Mouse (Mus musculus) midbrain, embryonic 16.5 days (tissue): ENCODE measurements around the gene Cyb561. TPM values are rescaled to one million over a fixed set of nuclear protein-coding genes. Genes with fewer than 3 reads are reported as not detected.

Source experiments
- ATAC-seq: fragments of 200-750 bp; cut with Nextera tagmentation; 2 replicates; pipeline ENCODE4 v1.8.0; 2017; ENCODE audit warnings: moderate TSS enrichment
- H3K27ac ChIP-seq: fragments of 300-500 bp; sonication (generic); 2 replicates; pipeline ENCODE4 v1.5.1; 2014; ENCODE audit warnings: mild to moderate bottlenecking, low read length, mixed read lengths
- H3K27me3 ChIP-seq: fragments of 300-500 bp; sonication (generic); 2 replicates; pipeline ENCODE4 v1.6.1; 2014; ENCODE audit warnings: low read depth, low read length, mixed read lengths; ENCODE audit not compliant: control insufficient read depth, insufficient read depth
- H3K36me3 ChIP-seq: fragments of 300-500 bp; sonication (generic); 2 replicates; pipeline ENCODE4 v1.6.1; 2014; ENCODE audit warnings: mild to moderate bottlenecking, low read length, moderate library complexity, mixed read lengths; ENCODE audit not compliant: control insufficient read depth, insufficient read depth
- H3K4me1 ChIP-seq: fragments of 300-500 bp; sonication (generic); 2 replicates; pipeline ENCODE4 v1.6.1; 2014; ENCODE audit warnings: mild to moderate bottlenecking, low read length, mixed read lengths; ENCODE audit not compliant: control insufficient read depth, insufficient read depth
- H3K4me2 ChIP-seq: fragments of 300-500 bp; sonication (generic); 2 replicates; pipeline ENCODE4 v1.6.1; 2014; ENCODE audit warnings: mild to moderate bottlenecking, low read length, mixed read lengths
- H3K4me3 ChIP-seq: fragments of 300-500 bp; sonication (generic); 2 replicates; pipeline ENCODE4 v1.5.1; 2014; ENCODE audit warnings: low read depth, mild to moderate bottlenecking, low read length, moderate library complexity, mixed read lengths
- H3K9ac ChIP-seq: fragments of 300-500 bp; sonication (generic); 2 replicates; pipeline ENCODE4 v1.6.1; 2014; ENCODE audit warnings: low read depth, low read length, mixed read lengths
- H3K9me3 ChIP-seq: fragments of 300-500 bp; sonication (generic); replicated peaks from 2 replicates; pipeline ENCODE4 v1.6.1; 2014; ENCODE audit warnings: mild to moderate bottlenecking, low read length, mixed read lengths; ENCODE audit not compliant: control insufficient read depth, poor library complexity, severe bottlenecking
- WGBS: fragments of 180-500 bp; shearing (Covaris S2); extraction: QIAGEN DNeasy Blood & Tissue Kit; methylation state at CpG from one replicate; pipeline ENCODE4 v1.1.7; 2014; 5-methylcytosine and 5-hydroxymethylcytosine counted together
- polyA plus RNA-seq: library from polyadenylated mRNA; unstranded; fragments of >200 nt; fragmentation: Nextera tagmentation; extraction: Ambion mirVana; gene quantifications from 2 replicates; pipeline ENCODE4 v1.2.1, GENCODE M21; 2015

Gene Cyb561
- polyA plus RNA-seq, 1 experiment from 2014 or later = 87.0 TPM

- no peak overlapping the region for H3K27ac ChIP-seq
- no peaks in the 10 kb centered on the region for H3K4me1 ChIP-seq
- no peak overlapping the region for H3K4me2 ChIP-seq
- H3K27me3 ChIP-seq = no peaks in the 10 kb centered on the region
- peaks cover 3% of the 10 kb centered on the region; the same call in 1 of the 2 replicates for H3K36me3 ChIP-seq
- no peak for ATAC-seq
- H3K4me3 ChIP-seq = no peak overlapping the region
- H3K9ac ChIP-seq = no peak overlapping the region
- WGBS = 94% methylated on average over 8 of the region's 8 CpGs
- no peaks in the 10 kb centered on the region for H3K9me3 ChIP-seq
These were observed 17.6 kb downstream of the Cyb561 start for GRCm38 (mm10) chr11:105935496-105935895.

GRCm38 (mm10) chr11:105934816-105935215, 18.3 kb downstream of the Cyb561 start:
- no peaks in the 10 kb centered on the region for H3K27me3 ChIP-seq
- H3K4me2 ChIP-seq = no peak overlapping the region
- H3K4me3 ChIP-seq = no peak overlapping the region
- H3K27ac ChIP-seq = no peak overlapping the region
- 24% methylated on average over 6 of the region's 6 CpGs for WGBS
- no peak overlapping the region for H3K9ac ChIP-seq
- H3K9me3 ChIP-seq = no peaks in the 10 kb centered on the region
- peaks cover 3% of the 10 kb centered on the region; the same call in 1 of the 2 replicates for H3K36me3 ChIP-seq
- ATAC-seq = no peak
- H3K4me1 ChIP-seq = no peaks in the 10 kb centered on the region

GRCm38 (mm10) chr11:105934303-105934711, 18.8 kb downstream of the Cyb561 start:
- no peak overlapping the region for H3K27ac ChIP-seq
- 78% methylated on average over 5 of the region's 5 CpGs for WGBS
- no peak overlapping the region for H3K4me2 ChIP-seq

GRCm38 (mm10) chr11:105933746-105934145, 19.4 kb downstream of the Cyb561 start:
- WGBS = 91% methylated on average over 8 of the region's 8 CpGs
- no peak overlapping the region for H3K4me2 ChIP-seq

More at GRCm38 (mm10) chr11:105934303-105934711, 18.8 kb downstream of the Cyb561 start:
- Histone ChIP-seq H3K4me3 (no peak overlapping the region), H3K4me1 (no peaks in the 10 kb centered on the region), H3K9ac (no peak overlapping the region), H3K36me3 (peaks cover 3% of the 10 kb centered on the region; the same call in 1 of the 2 replicates), H3K9me3 (no peaks in the 10 kb centered on the region), H3K27me3 (no peaks in the 10 kb centered on the region)
- no peak for ATAC-seq

GRCm38 (mm10) chr11:105931380-105931779, 21.8 kb downstream of the Cyb561 start:
- H3K9ac ChIP-seq = no peak overlapping the region
- no peak overlapping the region for H3K27ac ChIP-seq
- no peaks in the 10 kb centered on the region for H3K36me3 ChIP-seq
- H3K4me3 ChIP-seq = no peak overlapping the region
- ATAC-seq = no peak
- WGBS = 90% methylated on average over 3 of the region's 3 CpGs
- no peaks in the 10 kb centered on the region for H3K27me3 ChIP-seq
- no peaks in the 10 kb centered on the region for H3K4me1 ChIP-seq
- no peaks in the 10 kb centered on the region for H3K9me3 ChIP-seq
- H3K4me2 ChIP-seq = no peak overlapping the region

More at GRCm38 (mm10) chr11:105933746-105934145, 19.4 kb downstream of the Cyb561 start:
- no peak overlapping the region for H3K27ac ChIP-seq
- H3K4me3 ChIP-seq = no peak overlapping the region
- H3K27me3 ChIP-seq = no peaks in the 10 kb centered on the region
- H3K36me3 ChIP-seq = peaks cover 3% of the 10 kb centered on the region; the same call in 1 of the 2 replicates
- no peaks in the 10 kb centered on the region for H3K9me3 ChIP-seq
- no peak overlapping the region for H3K9ac ChIP-seq
- no peaks in the 10 kb centered on the region for H3K4me1 ChIP-seq
- no peak for ATAC-seq

GRCm38 (mm10) chr11:105928171-105928570, 25.0 kb downstream of the Cyb561 start:
- H3K27ac ChIP-seq = no peak overlapping the region

GRCm38 (mm10) chr11:105927065-105928030, 25.8 kb downstream of the Cyb561 start:
- Histone ChIP-seq H3K36me3 (peaks cover 10% of the 10 kb centered on the region), H3K27me3 (no peaks in the 10 kb centered on the region), H3K4me3 (no peak overlapping the region), H3K9me3 (no peaks in the 10 kb centered on the region), H3K9ac (peak overlapping the region; percentile 38; the same call in 1 of the 2 replicates), H3K4me2 (no peak overlapping the region), H3K4me1 (no peaks in the 10 kb centered on the region), H3K27ac (peak overlapping the region; percentile 47)
- WGBS = 60% methylated on average over 14 of the region's 14 CpGs
- ATAC-seq = peak; percentile 32; the same call in 1 of the 2 replicates

More at GRCm38 (mm10) chr11:105928171-105928570, 25.0 kb downstream of the Cyb561 start:
- no peaks in the 10 kb centered on the region for H3K9me3 ChIP-seq
- no peaks in the 10 kb centered on the region for H3K27me3 ChIP-seq
- no peak for ATAC-seq
- H3K9ac ChIP-seq = no peak overlapping the region
- WGBS = 72% methylated on average over 5 of the region's 5 CpGs
- no peaks in the 10 kb centered on the region for H3K4me1 ChIP-seq
- H3K4me2 ChIP-seq = no peak overlapping the region
- H3K36me3 ChIP-seq = peaks cover 4% of the 10 kb centered on the region
- H3K4me3 ChIP-seq = no peak overlapping the region

GRCm38 (mm10) chr11:105922769-105923663, 30.1 kb downstream of the Cyb561 start:
- no peak overlapping the region for H3K4me3 ChIP-seq
- no peaks in the 10 kb centered on the region for H3K4me1 ChIP-seq
- no peak overlapping the region for H3K9ac ChIP-seq
- peaks cover 24% of the 10 kb centered on the region for H3K36me3 ChIP-seq
- H3K9me3 ChIP-seq = no peaks in the 10 kb centered on the region
- WGBS = 88% methylated on average over 20 of the region's 20 CpGs
- H3K27me3 ChIP-seq = no peaks in the 10 kb centered on the region
- no peak for ATAC-seq
- H3K27ac ChIP-seq = no peak overlapping the region
- no peak overlapping the region for H3K4me2 ChIP-seq
